Mouse (Mus musculus) CD4-positive naive resting alpha-beta T cell, adult 76 days (primary cell): Measurements from ENCODE around the gene Cav2. TPM values are rescaled to one million over a fixed set of nuclear protein-coding genes. Genes with fewer than 3 reads are reported as not detected.

Source experiments
- total RNA-seq: library from RNA; stranded (reverse); gene quantifications from one replicate; pipeline ENCODE4 v1.2.4, GENCODE M21; 2023

Cav2 gene
- total RNA-seq, result 0.88 TPM

DNA sequence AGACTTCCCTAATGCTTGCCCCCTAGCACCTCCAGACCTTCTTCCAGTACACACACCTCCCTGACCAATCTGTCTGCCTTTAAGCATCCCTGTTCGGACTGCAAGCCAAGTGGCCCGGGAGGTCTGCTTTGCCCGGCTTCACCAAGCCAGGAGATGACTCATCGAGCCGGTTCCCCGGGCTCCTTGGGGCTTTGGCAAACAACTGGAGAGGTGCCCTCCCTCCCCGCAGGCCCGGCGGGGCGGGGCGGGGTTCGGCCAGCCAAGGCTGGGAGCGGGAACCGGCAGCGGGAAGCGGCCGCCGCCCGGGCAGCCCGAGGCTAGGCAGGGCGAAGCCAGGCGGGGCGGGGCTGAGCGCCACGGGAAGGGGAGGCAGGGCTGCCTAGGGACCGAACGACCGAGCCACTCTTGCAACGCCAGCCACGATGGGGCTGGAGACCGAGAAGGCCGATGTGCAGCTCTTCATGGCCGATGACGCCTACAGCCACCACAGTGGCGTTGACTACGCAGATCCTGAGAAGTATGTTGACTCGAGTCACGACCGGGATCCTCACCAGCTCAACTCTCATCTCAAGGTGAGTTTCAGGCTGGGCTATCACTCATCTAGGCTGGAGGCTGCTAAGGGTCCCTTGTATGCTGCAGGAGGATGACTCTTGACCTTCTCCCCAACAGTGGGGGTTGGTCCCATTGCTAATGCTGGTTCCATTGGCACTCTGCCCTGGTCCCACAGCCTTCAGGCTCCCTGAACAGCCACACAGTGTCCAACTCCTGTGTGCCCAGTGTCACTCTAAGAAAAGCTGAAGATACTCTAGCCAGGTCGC is at the start of gene Cav2:
TSS of gene Cav2 (plus strand) at position 247 of the 818 bp plus-strand sequence.

DNA sequence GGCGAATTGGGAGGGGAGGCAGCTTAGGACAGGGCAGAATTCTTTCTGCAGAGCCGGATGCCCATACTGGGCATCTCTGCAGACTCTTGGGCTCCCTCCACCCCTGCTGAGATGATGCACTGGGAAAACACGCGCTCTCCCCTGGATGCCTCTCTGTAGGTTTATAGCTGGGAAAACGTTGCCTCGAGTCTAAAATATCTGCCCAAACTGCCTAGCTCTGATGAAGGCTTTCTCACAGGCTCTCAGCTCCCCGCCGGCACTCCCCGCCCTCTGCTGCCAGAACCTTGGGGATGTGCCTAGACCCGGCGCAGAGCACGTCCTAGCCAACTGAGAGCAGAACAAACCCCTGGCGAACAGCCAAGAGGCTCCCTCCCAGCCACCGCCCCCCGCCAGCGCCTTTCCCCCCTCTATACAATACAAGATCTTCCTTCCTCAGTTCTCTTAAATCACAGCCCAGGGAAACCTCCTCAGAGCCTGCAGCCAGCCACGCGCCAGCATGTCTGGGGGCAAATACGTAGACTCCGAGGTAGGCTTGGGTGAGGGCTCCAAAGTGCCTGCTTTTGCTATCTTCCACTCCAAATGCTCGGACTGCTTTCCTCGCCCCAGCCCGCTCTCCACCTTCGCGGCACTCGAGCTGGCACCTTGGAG is 25.1 kb downstream of the Cav2 start, which contains the start of gene Cav1:
TSS of gene Cav1 (plus strand) at position 382 of the 648 bp plus-strand sequence.

Other genes with a start within 250 kb of the Cav2 start
- 283 TPM for gene Tes, start 216.0 kb upstream of the Cav2 start, total RNA-seq
- gene Cav1, start 25.1 kb downstream of the Cav2 start, total RNA-seq, result not detected
- gene Met, start 182.6 kb downstream of the Cav2 start, total RNA-seq, result 0.82 TPM